Mouse (Mus musculus) central nervous system, embryonic 11.5 days (tissue): Measurements from ENCODE around the gene Gmip. TPM values are rescaled to one million over a fixed set of nuclear protein-coding genes. Genes with fewer than 3 reads are reported as not detected.

ENCODE experiments used
- polyA plus RNA-seq: library from polyadenylated mRNA; depleted of rRNA; stranded (reverse); fragments of >200 nt; gene quantifications from 2 replicates; pipeline ENCODE4 v1.2.3, GENCODE M21; 2012; rRNA removed

Gene Gmip
- polyA plus RNA-seq: 24.2 and 39.2 TPM in 2 replicates

DNA sequence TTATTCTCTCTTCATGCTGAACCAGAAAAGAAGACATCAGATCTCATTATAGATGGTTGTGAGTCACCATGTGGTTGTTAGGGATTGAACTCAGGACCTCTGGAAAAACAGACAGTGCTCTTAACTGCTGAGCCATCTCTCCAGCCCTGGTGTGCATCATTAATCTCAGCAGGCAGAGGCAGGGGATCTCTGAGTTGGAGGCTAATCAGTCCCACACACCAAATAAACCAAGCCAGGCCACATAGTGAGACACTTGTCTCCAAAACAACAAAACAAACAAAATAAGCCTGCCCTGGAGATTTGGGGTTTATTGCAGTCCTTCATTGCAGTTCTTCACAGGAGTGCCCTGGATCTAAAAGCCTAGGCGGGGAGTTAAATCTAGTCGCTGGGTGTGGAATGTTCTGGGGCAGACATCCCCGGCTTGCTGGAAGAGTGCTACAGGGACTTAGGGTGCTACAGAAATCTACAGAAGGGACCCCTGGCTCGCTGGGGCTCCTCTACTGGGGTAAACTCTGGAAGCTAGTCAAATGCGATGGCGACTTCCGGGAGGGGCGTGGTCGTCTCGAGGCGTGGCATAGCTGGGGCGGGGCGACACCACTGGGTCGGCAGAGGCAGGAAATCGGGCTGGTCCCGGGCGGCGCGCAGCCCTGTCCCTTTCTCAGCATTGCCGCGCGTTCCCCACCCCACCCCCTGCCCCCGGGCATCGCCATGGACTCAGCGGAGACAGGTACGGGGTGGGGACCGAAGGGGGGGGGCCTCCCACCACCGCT lies at the start of gene Gmip:
TSS of gene Gmip (plus strand) at position 586 of the 770 bp plus-strand sequence.

DNA sequence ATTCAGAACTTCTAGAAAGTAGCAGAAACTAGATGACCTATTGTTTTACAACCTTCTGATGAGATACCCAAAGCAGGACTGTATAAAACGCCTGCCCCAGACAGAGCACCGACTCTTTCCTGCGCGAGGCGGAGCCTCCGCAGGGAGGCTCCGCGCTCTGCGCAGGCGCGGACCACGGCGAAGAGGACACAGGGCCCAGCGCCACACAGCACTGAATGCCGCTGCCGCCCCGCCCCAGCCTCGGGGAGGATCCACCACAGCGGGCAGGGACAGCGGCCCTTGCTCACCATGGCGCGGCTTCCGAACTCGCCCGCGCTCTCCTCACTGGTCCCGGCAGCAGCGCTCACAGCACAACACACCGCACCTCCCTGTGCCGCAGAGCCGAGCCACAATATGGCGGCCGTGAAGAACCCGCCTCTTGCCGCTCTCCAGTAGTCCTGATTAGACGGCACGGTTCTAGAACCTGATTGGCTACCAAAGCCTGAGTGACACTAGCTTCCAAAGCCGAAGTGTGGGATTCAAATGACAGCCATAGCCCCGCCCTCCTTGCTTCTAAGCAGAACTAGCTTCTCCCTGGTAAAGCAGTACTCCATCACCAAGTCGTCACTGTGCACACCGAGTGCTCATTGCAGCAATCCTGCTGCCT lies 33.9 kb upstream of the Gmip start, which contains the start of gene Gm20422:
TSS of gene Gm20422 (minus strand) at position 384 of the 646 bp plus-strand sequence.

DNA sequence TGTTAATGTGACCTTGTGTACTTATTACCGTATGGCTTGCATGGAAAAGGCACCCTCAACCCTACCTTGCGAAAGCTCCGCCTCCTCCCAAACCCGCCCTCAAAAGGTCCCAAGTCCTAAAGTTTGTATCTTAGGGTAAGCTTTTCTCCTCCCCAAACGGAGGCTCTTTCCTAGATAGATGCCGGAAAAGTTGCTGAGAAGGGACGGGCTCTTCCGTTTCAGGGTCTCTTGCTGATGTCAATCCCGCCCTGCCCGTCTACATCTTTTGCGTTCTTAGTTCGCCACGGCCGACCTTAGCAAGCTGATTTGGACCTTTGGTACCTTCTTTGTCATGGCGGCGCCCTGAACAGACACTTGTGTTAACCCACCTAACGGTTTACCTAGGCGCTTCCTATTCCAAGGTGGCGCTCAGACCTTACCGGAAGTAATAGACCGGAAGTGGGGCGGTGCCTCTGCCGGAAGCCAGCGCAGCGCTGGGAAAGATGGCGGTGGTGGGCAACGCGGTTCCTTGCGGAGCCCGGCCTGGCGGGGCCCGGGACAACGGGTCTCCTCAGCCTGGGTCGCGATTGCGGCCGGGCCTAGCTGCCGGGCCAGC lies 17.6 kb upstream of the Gmip start, which contains the start of the genes Atp13a1 and Zfp866:
TSS of gene Atp13a1 (plus strand) at position 391 of the 595 bp plus-strand sequence.
TSS of gene Zfp866 (minus strand) at position 406 of the 595 bp plus-strand sequence.

DNA sequence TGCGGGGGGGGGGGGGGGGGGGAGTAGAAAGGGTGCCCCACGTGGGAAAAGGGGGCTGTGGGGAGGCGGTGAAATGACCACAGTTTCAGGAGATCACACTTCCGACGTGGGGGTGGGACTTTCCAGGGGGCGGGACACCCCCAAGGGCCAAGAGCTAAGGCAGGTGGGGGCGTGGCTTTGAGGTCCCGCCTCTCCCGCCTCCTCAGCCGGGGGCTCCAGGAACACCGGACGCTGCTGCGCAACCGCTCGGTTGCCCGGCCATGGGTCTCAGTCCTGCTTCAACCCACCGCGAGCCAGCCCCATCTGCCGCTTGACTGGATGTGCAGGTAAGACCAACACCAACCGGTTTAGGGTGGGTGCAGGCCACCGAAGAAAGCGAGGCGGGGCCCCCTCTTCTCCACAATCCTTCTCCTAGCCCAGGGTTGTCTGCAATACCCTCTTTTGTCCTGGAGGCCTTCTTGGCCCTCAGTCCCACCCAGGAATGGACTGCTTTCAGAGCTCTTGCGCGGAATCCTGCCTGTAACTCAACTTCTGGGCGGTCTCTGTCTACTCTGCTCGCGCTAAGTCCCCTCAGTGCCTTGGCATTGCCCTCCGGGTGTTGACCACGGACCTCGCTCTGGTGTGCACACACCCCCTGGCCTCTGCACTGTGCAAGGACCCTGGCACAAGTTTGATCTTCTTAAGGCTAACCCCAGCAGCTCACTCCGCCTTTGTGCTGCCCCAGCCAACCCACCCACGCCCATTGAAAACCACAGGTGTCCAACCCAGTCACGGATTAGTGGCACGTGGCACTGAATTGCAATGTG lies 14.1 kb downstream of the Gmip start, which contains the start of gene Lpar2:
TSS of gene Lpar2 (plus strand) at position 44 of the 806 bp plus-strand sequence.

DNA sequence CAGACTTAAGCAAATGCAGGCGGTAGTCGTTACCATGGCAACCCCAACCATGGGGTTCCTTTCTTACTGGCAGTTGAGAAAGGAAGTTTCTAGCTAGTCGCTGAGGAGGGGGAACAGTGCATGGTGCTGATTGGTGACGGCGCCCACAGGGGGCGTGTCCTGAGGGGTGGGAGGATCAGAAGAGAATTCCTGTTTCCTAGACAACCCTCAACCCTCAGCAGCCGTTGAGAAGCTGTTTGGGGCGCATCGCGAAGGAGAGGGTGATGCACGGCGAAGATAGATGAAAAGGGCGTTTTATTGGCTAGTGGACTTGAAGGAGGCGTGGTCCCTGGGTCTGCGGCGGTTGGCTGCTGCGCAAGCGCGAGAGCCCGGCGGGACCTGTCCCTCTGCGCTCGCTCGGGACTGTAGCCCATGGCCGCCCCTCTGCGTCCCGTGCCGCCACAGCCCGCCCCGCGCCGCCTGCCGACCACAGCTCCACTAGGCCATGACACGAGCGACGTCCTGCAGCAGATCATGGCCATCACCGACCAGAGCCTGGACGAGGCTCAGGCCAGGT lies 23.9 kb downstream of the Gmip start, which contains the start of gene Pbx4:
TSS of gene Pbx4 (plus strand) at position 194 of the 556 bp plus-strand sequence.

Other genes starting within 250 kb of the Gmip start
- gene Zfp868, start 183.1 kb upstream of the Gmip start, polyA plus RNA-seq: 21.8 and 24.9 TPM in 2 replicates
- gene Zfp964, start 154.2 kb upstream of the Gmip start, polyA plus RNA-seq: 1.3 and 2.7 TPM in 2 replicates
- gene Zfp869, start 98.0 kb upstream of the Gmip start, polyA plus RNA-seq: 19.3 and 22.5 TPM in 2 replicates
- gene Zfp963, start 58.7 kb upstream of the Gmip start, polyA plus RNA-seq: 7.0 and 9.9 TPM in 2 replicates
- gene Gm20422, start 33.8 kb upstream of the Gmip start, polyA plus RNA-seq: 2.1 and 3.8 TPM in 2 replicates
- 59.4 and 66.4 TPM in 2 replicates for gene Atp13a1, start 17.5 kb upstream of the Gmip start, polyA plus RNA-seq
- gene Zfp866, start 17.5 kb upstream of the Gmip start, polyA plus RNA-seq: 33.2 and 41.6 TPM in 2 replicates
- gene Lpar2, start 13.8 kb downstream of the Gmip start, polyA plus RNA-seq: 3.5 and 6.5 TPM in 2 replicates
- gene Pbx4, start 23.8 kb downstream of the Gmip start, polyA plus RNA-seq: 21.8 and 28.1 TPM in 2 replicates
- 0.48 and 0.56 TPM in 2 replicates for gene Cilp2, start 79.0 kb downstream of the Gmip start, polyA plus RNA-seq
- gene Tssk6, start 93.5 kb downstream of the Gmip start, polyA plus RNA-seq: 0.50 and 0.51 TPM in 2 replicates
- gene Ndufa13, start 93.9 kb downstream of the Gmip start, polyA plus RNA-seq: 106 and 170 TPM in 2 replicates
- 5.5 and 10.0 TPM in 2 replicates for gene Yjefn3, start 94.0 kb downstream of the Gmip start, polyA plus RNA-seq
- gene Gatad2a, start 187.7 kb downstream of the Gmip start, polyA plus RNA-seq: 70.6 and 123 TPM in 2 replicates
- 48.0 and 84.9 TPM in 2 replicates for gene Mau2, start 234.1 kb downstream of the Gmip start, polyA plus RNA-seq
- gene Sugp1, start 234.1 kb downstream of the Gmip start, polyA plus RNA-seq: 27.0 and 29.2 TPM in 2 replicates